18 mouse cellular contexts compared by ENCODE assay signal in the genomic region with DNA sequence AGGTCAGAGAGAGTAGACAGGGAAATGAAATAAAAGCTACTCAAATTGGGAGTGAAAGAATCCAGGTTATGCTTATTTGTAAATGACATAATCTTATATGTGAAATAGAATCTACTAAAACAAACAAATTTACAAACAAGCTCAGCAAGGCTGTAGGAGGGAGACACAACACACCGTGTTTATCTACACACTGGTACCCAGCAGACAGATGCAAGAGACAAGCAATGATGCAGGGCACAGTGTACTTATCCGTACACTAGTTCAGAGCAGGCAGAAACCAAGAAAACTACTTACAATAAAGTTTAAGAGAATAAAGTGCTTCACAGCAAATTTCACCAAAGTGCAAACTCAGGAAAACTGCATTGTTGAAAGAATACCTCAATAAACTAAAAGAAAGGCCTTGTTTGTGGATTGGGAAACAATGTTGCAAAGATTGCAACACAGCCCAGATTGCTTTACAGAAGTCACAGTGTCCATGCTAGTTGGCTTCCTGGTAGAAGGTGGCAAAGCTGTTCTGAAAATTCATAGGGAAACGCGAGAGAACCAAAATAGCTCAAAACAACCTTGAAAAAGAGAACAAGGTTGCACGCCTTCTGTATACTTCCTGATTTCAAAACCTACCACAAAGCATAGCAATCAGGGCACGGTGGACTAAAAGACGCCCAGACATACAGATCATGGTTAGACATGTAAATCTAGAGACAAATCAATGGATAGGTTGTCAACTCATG. TPM values are rescaled to one million over a fixed set of nuclear protein-coding genes. Genes with fewer than 3 reads are reported as not detected.
A peak's percentile ranks its signal among the peaks of the same experiment; 100 is the strongest.
DNase-seq lines count a peak whose midpoint lies in the region; TF ChIP-seq lines count a peak whose summit lies in the region.
"Had no signal": no experiment of that assay in that cellular context is flagged by ENCODE, and none has a peak within 500 bp of the region (broad histone marks: within the 10 kb centered on the region; RNA-seq: fewer than 3 reads in every experiment).

No protein-coding gene starts in this region.

- TF ChIP-seq CTCF in heart, adult 2 months (IDR thresholded peaks at IDR 0.05): no peak

- no peak overlapping the region for H3K9ac ChIP-seq in heart, adult 2 months (ENCODE audit: low read depth, low read length)
- H3K9ac ChIP-seq: heart, embryonic 13.5 days; intestine, embryonic 15.5 days had no signal

- no peaks in the 10 kb centered on the region for H3K27me3 ChIP-seq in heart, adult 2 months (ENCODE audit: control insufficient read depth, insufficient read depth, low read length)
- H3K27me3 ChIP-seq: heart, embryonic 13.5 days; intestine, embryonic 15.5 days had no signal

- H3K4me3 ChIP-seq in heart, adult 2 months: no peak overlapping the region
- no peak overlapping the region for H3K4me3 ChIP-seq in macrophage (ENCODE audit: inconsistent target)
- H3K4me3 ChIP-seq: embryonic facial prominence, embryonic 10.5 days; heart, embryonic 13.5 days; hindbrain, embryonic 10.5 days; intestine, embryonic 15.5 days; limb, embryonic 10.5 days had no signal

- H3K27ac ChIP-seq in heart, adult 2 months: no peak overlapping the region
- H3K27ac ChIP-seq in macrophage: peak overlapping the region; percentile 62
- H3K27ac ChIP-seq: embryonic facial prominence, embryonic 10.5 days; heart, embryonic 13.5 days; hindbrain, embryonic 10.5 days; intestine, embryonic 15.5 days; limb, embryonic 10.5 days had no signal

- WGBS in heart, adult 2 months: 75% methylated on average over 7 of the region's 7 CpGs
- 13% methylated on average over 7 of the region's 7 CpGs for WGBS in macrophage (ENCODE audit: missing documents)

- intact Hi-C loops in heart, adult 2 months (cut with DNase I): no loop called here

- H3K79me2 ChIP-seq in heart, adult 2 months (replicated peaks; ENCODE audit: control insufficient read depth, insufficient read depth, low read length): no peaks in the 10 kb centered on the region
- H3K79me2 ChIP-seq in macrophage (ENCODE audit: inconsistent target): no peaks in the 10 kb centered on the region

- peak; percentile 52 for DNase-seq in heart, adult 11 months
- DNase-seq in heart, adult 2 months: no peak
- peak; percentile 47 to 69 for DNase-seq in spleen, postnatal 36 days (ENCODE audit: low spot score in 2 of 2)
- DNase-seq in spleen, postnatal 10 days (ENCODE audit: low spot score in 2 of 2): no peak
- no peak for DNase-seq in thymus, postnatal 4 days
- no peak for DNase-seq in frontal cortex, adult 2 months (ENCODE audit: extremely low spot score in 1 of 2, low spot score in 1 of 2)
- DNase-seq: cerebellum, postnatal 14 days; gastrocnemius, postnatal 25 days; kidney, postnatal 36 days; right cerebral cortex, adult 18-20 months; spleen, adult 18-20 months; thymus, postnatal 14 days had no signal

- TF ChIP-seq EP300 in heart, adult 2 months (IDR thresholded peaks at IDR 0.05; ENCODE audit: insufficient read depth, low read depth, low read length): no peak

- no peaks in the 10 kb centered on the region for H3K36me3 ChIP-seq in heart, adult 2 months (ENCODE audit: control insufficient read depth, insufficient read depth, low read length)
- H3K36me3 ChIP-seq in macrophage (ENCODE audit: inconsistent target): no peaks in the 10 kb centered on the region
- H3K36me3 ChIP-seq: embryonic facial prominence, embryonic 10.5 days; heart, embryonic 13.5 days; hindbrain, embryonic 10.5 days; intestine, embryonic 15.5 days; limb, embryonic 10.5 days had no signal

- no peak for TF ChIP-seq POLR2A in heart, adult 2 months (IDR thresholded peaks at IDR 0.05; ENCODE audit: insufficient read depth, low read depth, low read length)

- H3K4me1 ChIP-seq in heart, adult 2 months (ENCODE audit: control insufficient read depth, insufficient read depth, low read length): no peaks in the 10 kb centered on the region
- H3K4me1 ChIP-seq: embryonic facial prominence, embryonic 10.5 days; heart, embryonic 13.5 days; hindbrain, embryonic 10.5 days; intestine, embryonic 15.5 days; limb, embryonic 10.5 days had no signal

RNA-seq across cellular contexts. Expression of a gene that starts 17.4 kb away (rescaled TPM):
- total RNA-seq in heart, adult 2 months (2021): 10 to 100 TPM; 32.0 to 42.0 TPM
- polyA plus RNA-seq in heart, adult 2 months (2012; rRNA removed): 9.3 and 27.5 TPM in 2 replicates
- total RNA-seq in macrophage (2018; cell fraction: chromatin; rRNA removed): 10 to 100 TPM; 16.0 to 58.2 (median 41.9) TPM
- total RNA-seq in macrophage (2018; cell fraction: cytosol; rRNA removed): 10 to 100 TPM; 32.8 to 57.1 (median 42.2) TPM
- 10 to 100 TPM; 18.6 to 55.1 (median 34.3) TPM for total RNA-seq in macrophage (2018; cell fraction: nucleus; rRNA removed)
- 43.6 to 76.2 TPM (median 51.3 TPM) in 3 replicates for polyA plus RNA-seq in macrophage (2018)
- polyA plus RNA-seq in frontal cortex, adult 2 months (2012; rRNA removed): 37.0 and 39.0 TPM in 2 replicates

RNA-seq across cellular contexts. Expression of a gene that starts 17.5 kb away (rescaled TPM):
- 10 to 100 TPM; 12.2 to 12.3 TPM for total RNA-seq in heart, adult 2 months (2021)
- polyA plus RNA-seq in heart, adult 2 months (2012; rRNA removed): 6.8 and 9.0 TPM in 2 replicates
- 100 to 1,000 TPM in 2 of 26 experiments, 10 to 100 TPM in 23, 1 to 10 TPM in 1; 9.3 to 138 (median 41.8) TPM for total RNA-seq in macrophage (2018; cell fraction: chromatin; rRNA removed)
- total RNA-seq in macrophage (2018; cell fraction: cytosol; rRNA removed): 100 to 1,000 TPM; 173 to 535 (median 285) TPM
- 100 to 1,000 TPM in 15 of 26 experiments, 10 to 100 TPM in 11; 28.5 to 350 (median 129) TPM for total RNA-seq in macrophage (2018; cell fraction: nucleus; rRNA removed)
- polyA plus RNA-seq in macrophage (2018): 104 to 207 TPM (median 148 TPM) in 3 replicates
- 23.6 and 23.7 TPM in 2 replicates for polyA plus RNA-seq in frontal cortex, adult 2 months (2012; rRNA removed)

Comparison
In these comparisons a context has a peak if more than half of its experiments do, and no peak if none do; other contexts are left out.
1. DNase-seq: peak in heart, adult 11 months (single experiment) and spleen, postnatal 36 days (2 of 2); none in heart, adult 2 months (0 of 2), spleen, postnatal 10 days (0 of 2), thymus, postnatal 4 days (single experiment) and frontal cortex, adult 2 months (0 of 2).